Mouse (Mus musculus): ENCODE results near the gene Msi2.

The Msi2 gene

GRCm38 (mm10) chr11:88709876-88710614 is 8.3 kb downstream of the Msi2 start:
- no peak for DNase-seq

GRCm38 (mm10) chr11:88707228-88707775 is 11.0 kb downstream of the Msi2 start:
- no peak for DNase-seq

GRCm38 (mm10) chr11:88704688-88705087 is 13.6 kb downstream of the Msi2 start:
- DNase-seq, result no peak

GRCm38 (mm10) chr11:88703220-88703619 is 15.1 kb downstream of the Msi2 start:
- DNase-seq, result no peak

GRCm38 (mm10) chr11:88701976-88702659 is 16.2 kb downstream of the Msi2 start:
- DNase-seq, result no peak

- DNase-seq, result no peak
Measured at GRCm38 (mm10) chr11:88701020-88701419, 17.3 kb downstream of the Msi2 start.

- DNase-seq, result no peak
Measured at GRCm38 (mm10) chr11:88700202-88700711, 18.1 kb downstream of the Msi2 start.

- DNase-seq, result no peak
Measured at GRCm38 (mm10) chr11:88693905-88694893, 24.1 kb downstream of the Msi2 start.

GRCm38 (mm10) chr11:88693002-88693769 is 25.1 kb downstream of the Msi2 start:
- no peak for DNase-seq

GRCm38 (mm10) chr11:88692374-88692773 is 25.9 kb downstream of the Msi2 start:
- no peak for DNase-seq

GRCm38 (mm10) chr11:88690556-88691287 is 27.6 kb downstream of the Msi2 start:
- no peak for DNase-seq

GRCm38 (mm10) chr11:88689831-88690459 is 28.4 kb downstream of the Msi2 start:
- DNase-seq, result no peak

GRCm38 (mm10) chr11:88688644-88689043 is 29.7 kb downstream of the Msi2 start:
- no peak for DNase-seq

GRCm38 (mm10) chr11:88687711-88688110 is 30.6 kb downstream of the Msi2 start:
- DNase-seq, result no peak

GRCm38 (mm10) chr11:88687010-88687409 is 31.3 kb downstream of the Msi2 start:
- DNase-seq, result no peak

GRCm38 (mm10) chr11:88686061-88686460 is 32.3 kb downstream of the Msi2 start:
- DNase-seq, result no peak

GRCm38 (mm10) chr11:88683026-88683770 is 35.1 kb downstream of the Msi2 start:
- DNase-seq, result no peak

- no peak for DNase-seq
Measured at GRCm38 (mm10) chr11:88677350-88677749, 41.0 kb downstream of the Msi2 start.

- peak in 1 of 2 experiments; percentile 34 for DNase-seq
Measured at GRCm38 (mm10) chr11:88676597-88676996, 41.7 kb downstream of the Msi2 start.

Measured in cerebellum, postnatal 36 days (tissue).